Comparison of ENCODE assay signal across 34 mouse cellular contexts in the genomic region with DNA sequence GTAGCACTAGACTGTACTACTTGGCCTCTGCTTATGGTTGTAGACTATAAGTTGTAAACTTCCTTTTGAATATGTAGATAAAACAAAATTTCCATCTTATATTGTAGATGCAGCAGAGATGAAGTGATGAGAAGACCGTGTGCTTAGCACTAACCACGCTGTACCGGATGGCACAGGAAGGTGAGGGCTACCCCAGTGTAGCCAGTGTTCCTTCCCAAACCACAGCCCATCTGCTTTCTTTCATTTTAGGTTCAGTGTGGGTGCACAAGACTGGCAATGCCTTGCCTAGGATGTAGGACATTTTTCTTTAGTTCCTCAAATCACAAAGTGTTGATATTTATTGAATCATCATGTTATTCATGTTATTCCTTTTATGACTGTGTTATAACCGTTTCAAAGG.
A peak's percentile ranks its signal among the peaks of the same experiment; 100 is the strongest.
DNase-seq lines count a peak whose midpoint lies in the region; ATAC-seq and TF ChIP-seq lines count a peak whose summit lies in the region.
"Had no signal": no experiment of that assay in that cellular context is flagged by ENCODE, and none has a peak within 500 bp of the region (broad histone marks: within the 10 kb centered on the region; RNA-seq: fewer than 3 reads in every experiment).

No protein-coding gene starts in this region.

- H3K4me3 ChIP-seq in bone marrow macrophage, adult 2 months (ENCODE audit: insufficient read depth, low read length) = no peak overlapping the region
- H3K4me3 ChIP-seq in hindbrain, embryonic 16.5 days (ENCODE audit: low read length) = no peak overlapping the region
- H3K4me3 ChIP-seq: embryonic facial prominence, embryonic 13.5 days; erythroblast, embryonic 14.5 days; forebrain, embryonic 12.5 days; intestine, embryonic 15.5 days; limb, embryonic 10.5 days; limb, embryonic 15.5 days; liver, embryonic 13.5 days; midbrain, embryonic 15.5 days; neural tube, embryonic 15.5 days had no signal

- TF ChIP-seq CTCF in bone marrow macrophage, adult 2 months (IDR thresholded peaks at IDR 0.05; ENCODE audit: low read depth, low read length) = no peak

- H3K27ac ChIP-seq in bone marrow macrophage, adult 2 months (ENCODE audit: insufficient read depth, low read depth, low read length) = peak overlapping the region; percentile 56
- no peak overlapping the region for H3K27ac ChIP-seq in hindbrain, embryonic 16.5 days (ENCODE audit: low read depth, low read length)
- H3K27ac ChIP-seq: embryonic facial prominence, embryonic 13.5 days; forebrain, embryonic 12.5 days; hindbrain, postnatal 0 days; intestine, embryonic 15.5 days; kidney, postnatal 0 days; limb, embryonic 10.5 days; limb, embryonic 15.5 days; liver, embryonic 13.5 days; midbrain, embryonic 15.5 days; neural tube, embryonic 15.5 days had no signal

- no peak overlapping the region for H3K4me2 ChIP-seq in hindbrain, embryonic 16.5 days (ENCODE audit: low read length)
- H3K4me2 ChIP-seq: embryonic facial prominence, embryonic 13.5 days; forebrain, embryonic 12.5 days; intestine, embryonic 15.5 days; limb, embryonic 15.5 days; liver, embryonic 13.5 days; midbrain, embryonic 15.5 days; neural tube, embryonic 15.5 days had no signal

- peak; percentile 27; the same call in 1 of the 2 replicates for ATAC-seq in megakaryocyte, adult 5-6 weeks (ENCODE audit: poor library complexity, severe bottlenecking)
- no peak for ATAC-seq in hindbrain, embryonic 16.5 days
- ATAC-seq: activated CD4-positive, CD25-positive, alpha-beta regulatory T cell, adult 4 months; forebrain, postnatal 0 days; hindbrain, postnatal 0 days; intestine, embryonic 15.5 days; lung, postnatal 0 days; midbrain, embryonic 15.5 days had no signal

- no peaks in the 10 kb centered on the region for H3K9me3 ChIP-seq in hindbrain, embryonic 16.5 days (ENCODE audit: control insufficient read depth, low read length)
- H3K9me3 ChIP-seq: embryonic facial prominence, embryonic 13.5 days; forebrain, embryonic 12.5 days; intestine, embryonic 15.5 days; limb, embryonic 10.5 days; limb, embryonic 15.5 days; liver, embryonic 13.5 days; midbrain, embryonic 15.5 days; neural tube, embryonic 15.5 days had no signal

- H3K36me3 ChIP-seq in hindbrain, embryonic 16.5 days (ENCODE audit: control insufficient read depth, insufficient read depth, low read length) = no peaks in the 10 kb centered on the region
- H3K36me3 ChIP-seq: embryonic facial prominence, embryonic 13.5 days; forebrain, embryonic 12.5 days; intestine, embryonic 15.5 days; limb, embryonic 10.5 days; limb, embryonic 15.5 days; liver, embryonic 13.5 days; midbrain, embryonic 15.5 days; neural tube, embryonic 15.5 days had no signal

- intact Hi-C loops in left cerebral cortex, postnatal 4 days (cut with DNase I) = no loop called here

- H3K27me3 ChIP-seq in hindbrain, embryonic 16.5 days (replicated peaks; ENCODE audit: control insufficient read depth, insufficient read depth, low read length) = no peaks in the 10 kb centered on the region
- H3K27me3 ChIP-seq: embryonic facial prominence, embryonic 13.5 days; forebrain, embryonic 12.5 days; intestine, embryonic 15.5 days; limb, embryonic 15.5 days; liver, embryonic 13.5 days; midbrain, embryonic 15.5 days; neural tube, embryonic 15.5 days had no signal

- peak; percentile 52 to 72 for DNase-seq in left cerebral cortex, adult 18-20 months (ENCODE audit: low spot score in 2 of 2)
- no peak for DNase-seq in left cerebral cortex, postnatal 4 days
- DNase-seq in brain, adult 2 months (ENCODE audit: low read depth, low spot score) = peak; percentile 84
- no peak for DNase-seq in cerebellum, postnatal 14 days
- DNase-seq: adrenal gland, adult 2 months; B cell, adult 2 months; cerebellum, adult 11 months; cerebellum, adult 9-10 months; forebrain, postnatal 0 days; gastrocnemius, postnatal 10 days; heart, postnatal 14 days; kidney, adult 8-10 months; kidney, postnatal 4 days; liver, embryonic 13.5 days; lung, adult 18-20 months; lung, postnatal 4 days; spleen, adult 18-20 months; thymus, adult 18-20 months; thymus, postnatal 25 days had no signal

- H3K9ac ChIP-seq in hindbrain, embryonic 16.5 days (ENCODE audit: low read depth, low read length) = no peak overlapping the region
- H3K9ac ChIP-seq: embryonic facial prominence, embryonic 13.5 days; forebrain, embryonic 12.5 days; forebrain, postnatal 0 days; intestine, embryonic 15.5 days; limb, embryonic 15.5 days; liver, embryonic 13.5 days; midbrain, embryonic 15.5 days; neural tube, embryonic 15.5 days had no signal

- TF ChIP-seq POLR2A in bone marrow macrophage, adult 2 months (IDR thresholded peaks at IDR 0.05; ENCODE audit: borderline replicate concordance, low read depth, low read length) = no peak

- 80% methylated on average over 4 of the region's 4 CpGs for WGBS in hindbrain, embryonic 16.5 days

- H3K4me1 ChIP-seq in bone marrow macrophage, adult 2 months (ENCODE audit: control insufficient read depth, insufficient read depth, low read length) = peaks cover 29% of the 10 kb centered on the region
- H3K4me1 ChIP-seq in hindbrain, embryonic 16.5 days (ENCODE audit: control insufficient read depth, insufficient read depth, low read depth, low read length) = no peaks in the 10 kb centered on the region
- H3K4me1 ChIP-seq: embryonic facial prominence, embryonic 13.5 days; forebrain, embryonic 12.5 days; intestine, embryonic 15.5 days; limb, embryonic 10.5 days; limb, embryonic 15.5 days; liver, embryonic 13.5 days; midbrain, embryonic 15.5 days; neural tube, embryonic 15.5 days had no signal

Comparison
In these comparisons a context has a peak if more than half of its experiments do, and no peak if none do; other contexts are left out.
1. DNase-seq: peak in left cerebral cortex, adult 18-20 months (2 of 2) and brain, adult 2 months (single experiment); none in left cerebral cortex, postnatal 4 days (single experiment) and cerebellum, postnatal 14 days (0 of 2).